Mouse (Mus musculus) heart, postnatal 4 days (tissue): ENCODE data around the gene Taf11. TPM values are rescaled to one million over a fixed set of nuclear protein-coding genes. Genes with fewer than 3 reads are reported as not detected.

Experiments
- DNase-seq: peaks from one replicate; pipeline ENCODE4 v3.0.0; 2021
- total RNA-seq, 2 experiments: library from RNA; stranded (reverse); gene quantifications; 2 replicates each; pipeline ENCODE4 v1.2.3; 2021

Gene Taf11
- 10 to 100 TPM; 28.5 to 29.3 TPM for total RNA-seq

GRCm38 (mm10) chr17:27909622-27910500, at the start of gene Taf11:
Taf11 (minus strand) TSS chr17:27909844.
- no peak for DNase-seq

- no peak for DNase-seq
Observed at GRCm38 (mm10) chr17:27957649-27958048, 48.0 kb upstream of the Taf11 start.

- no peak for DNase-seq
Observed at GRCm38 (mm10) chr17:27954629-27955402, 45.2 kb upstream of the Taf11 start.

- no peak for DNase-seq
Observed at GRCm38 (mm10) chr17:27953136-27953535, 43.5 kb upstream of the Taf11 start.

- no peak for DNase-seq
Observed at GRCm38 (mm10) chr17:27947155-27947554, 37.5 kb upstream of the Taf11 start.

- DNase-seq, result no peak
Observed at GRCm38 (mm10) chr17:27946371-27946770, 36.7 kb upstream of the Taf11 start.

GRCm38 (mm10) chr17:27945546-27946216, 36.0 kb upstream of the Taf11 start:
- DNase-seq, result peak; percentile 49

GRCm38 (mm10) chr17:27942131-27942530, 32.5 kb upstream of the Taf11 start:
- DNase-seq, result no peak

- DNase-seq, result no peak
Observed at GRCm38 (mm10) chr17:27941698-27942097, 32.1 kb upstream of the Taf11 start.

- no peak for DNase-seq
Observed at GRCm38 (mm10) chr17:27941178-27941577, 31.5 kb upstream of the Taf11 start.

- DNase-seq, result no peak
Observed at GRCm38 (mm10) chr17:27940352-27940751, 30.7 kb upstream of the Taf11 start.

- DNase-seq, result peak; percentile 31
Observed at GRCm38 (mm10) chr17:27939028-27939427, 29.4 kb upstream of the Taf11 start.

- DNase-seq, result peak; percentile 24
Observed at GRCm38 (mm10) chr17:27938121-27938754, 28.6 kb upstream of the Taf11 start.

- DNase-seq, result no peak
Observed at GRCm38 (mm10) chr17:27937054-27937615, 27.5 kb upstream of the Taf11 start.

- DNase-seq, result no peak
Observed at GRCm38 (mm10) chr17:27935091-27935490, 25.4 kb upstream of the Taf11 start.

- DNase-seq, result no peak
Observed at GRCm38 (mm10) chr17:27934136-27934910, 24.7 kb upstream of the Taf11 start.

GRCm38 (mm10) chr17:27931826-27932225, 22.2 kb upstream of the Taf11 start:
- DNase-seq, result no peak

- no peak for DNase-seq
Observed at GRCm38 (mm10) chr17:27930291-27930690, 20.6 kb upstream of the Taf11 start.

GRCm38 (mm10) chr17:27925504-27925903, 15.9 kb upstream of the Taf11 start:
- DNase-seq, result no peak

- no peak for DNase-seq
Observed at GRCm38 (mm10) chr17:27925054-27925453, 15.4 kb upstream of the Taf11 start.

- DNase-seq, result no peak
Observed at GRCm38 (mm10) chr17:27922174-27922712, 12.6 kb upstream of the Taf11 start.
